Comparison of ENCODE assay signal across 8 mouse cellular contexts in the genomic region with DNA sequence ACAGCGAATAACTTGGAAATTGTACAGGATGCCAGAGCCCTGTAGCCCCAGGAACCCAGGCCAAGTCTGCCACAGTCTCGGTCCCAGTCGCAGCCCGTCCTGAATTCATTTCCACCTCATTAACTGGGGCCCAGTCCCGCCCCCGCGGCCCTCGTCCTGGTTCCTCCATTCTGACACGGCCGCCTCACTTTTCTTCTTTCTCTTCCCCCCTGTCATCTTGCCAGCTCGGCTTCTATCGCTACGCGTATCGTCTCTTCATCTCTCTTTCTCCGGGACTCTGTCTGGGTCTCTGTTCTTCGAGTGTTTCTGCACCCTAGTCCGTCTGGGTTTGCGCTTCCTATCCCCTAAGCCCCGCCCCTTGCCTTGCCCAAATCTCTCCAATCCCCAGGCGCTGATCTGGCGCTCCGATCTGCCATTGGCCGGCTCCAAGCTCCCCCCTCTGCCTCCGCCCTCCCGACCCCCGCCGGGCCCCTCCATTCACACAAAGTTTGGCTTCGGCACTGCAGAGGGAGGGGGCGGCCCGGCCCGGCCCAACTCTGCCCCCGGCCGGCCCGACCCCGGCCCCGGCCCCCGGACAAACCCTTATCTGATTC. TPM values are rescaled to one million over a fixed set of nuclear protein-coding genes. Genes with fewer than 3 reads are reported as not detected.
DNase-seq lines count a peak whose midpoint lies in the region; ATAC-seq lines count a peak whose summit lies in the region.

A gene (plus strand): TSS at position 482 of the 593 bp plus-strand sequence.

- ATAC-seq in common myeloid progenitor, adult 5-6 weeks (replicated peaks; ENCODE audit: low read depth, poor library complexity, severe bottlenecking): peak; percentile 96
- peak; percentile 80 for ATAC-seq in inflammation-experienced regulatory T-cells, adult 6 months
- ATAC-seq in erythroid progenitor cell, adult 5-6 weeks (replicated peaks; ENCODE audit: low FRiP score, poor library complexity, severe bottlenecking): no peak

- peak; percentile 84 for DNase-seq in adrenal gland, postnatal 10 days
- DNase-seq in gastrocnemius, postnatal 14 days: peak; percentile 75
- peak; percentile 74 to 77 for DNase-seq in left cerebral cortex, postnatal 14 days (ENCODE audit: low spot score in 2 of 2)
- DNase-seq in right cerebral cortex, postnatal 14 days: peak; percentile 77

- H3K36me3 ChIP-seq in megakaryocyte, embryonic 14.5 days (replicated peaks; ENCODE audit: low read length): no peaks in the 10 kb centered on the region

- H3K4me3 ChIP-seq in megakaryocyte, embryonic 14.5 days (replicated peaks): peak within 1 kb of the TSS; percentile 87

- H3K4me1 ChIP-seq in megakaryocyte, embryonic 14.5 days: peaks cover 18% of the 10 kb centered on the region

- H3K9me3 ChIP-seq in megakaryocyte, embryonic 14.5 days: peaks cover 4% of the 10 kb centered on the region; the same call in 1 of the 2 replicates

- intact Hi-C loops in gastrocnemius, postnatal 14 days (cut with DNase I; ENCODE audit: low total_unique reads): no loop called here
- intact Hi-C loops in left cerebral cortex, postnatal 14 days (cut with DNase I): no loop called here

- H3K27me3 ChIP-seq in megakaryocyte, embryonic 14.5 days (replicated peaks): peaks cover 84% of the 10 kb centered on the region

RNA-seq across cellular contexts. Expression of the gene that starts here (rescaled TPM):
- 1 to 10 TPM in 1 of 2 experiments, under 1 TPM in 1; 0.90 to 1.3 TPM for total RNA-seq in adrenal gland, postnatal 10 days (2021)
- total RNA-seq in common myeloid progenitor, adult 5-6 weeks (2017): 0.27 and 0.39 TPM in 2 replicates
- total RNA-seq in gastrocnemius, postnatal 14 days (2021): under 1 TPM; 0.29 to 0.96 TPM
- under 1 TPM in 1 of 3 experiments, not detected in 2; 0.12 TPM for polyA plus RNA-seq in inflammation-experienced regulatory T-cells, adult 6 months (2017; shearing (Covaris generic))
- 10 to 100 TPM; 79.5 to 84.5 TPM for total RNA-seq in left cerebral cortex, postnatal 14 days (2021)
- 0.12 TPM in 1 of 2 replicates, not detected in the other for polyA plus RNA-seq in megakaryocyte, embryonic 14.5 days (2012; ENCODE audit: insufficient read depth, low replicate concordance)
- total RNA-seq in erythroid progenitor cell, adult 5-6 weeks (2015; ENCODE audit: low replicate concordance): 8.8 and 13.0 TPM in 2 replicates
- total RNA-seq in erythroid progenitor cell, adult 5-6 weeks (2017; ENCODE audit: low replicate concordance): 1.5 and 1.9 TPM in 2 replicates

Comparison
In these comparisons a context has a peak if more than half of its experiments do, and no peak if none do; other contexts are left out.
1. RNA of the gene that starts here (total RNA-seq): 79.5 to 84.5 TPM in left cerebral cortex, postnatal 14 days; 1.5 to 13.0 TPM in erythroid progenitor cell, adult 5-6 weeks, 0.90 to 1.3 TPM in adrenal gland, postnatal 10 days, 0.29 to 0.96 TPM in gastrocnemius, postnatal 14 days and 0.27 to 0.39 TPM in common myeloid progenitor, adult 5-6 weeks; every median in the first group is over 4 times any median in the second.
2. Peak in ATAC-seq in common myeloid progenitor, adult 5-6 weeks; RNA of the gene not detected or under 1 TPM.
3. Peak in DNase-seq in gastrocnemius, postnatal 14 days; RNA of the gene not detected or under 1 TPM.
4. Peak in ATAC-seq in inflammation-experienced regulatory T-cells, adult 6 months; RNA of the gene not detected or under 1 TPM.
5. Peak in every context shown above with its lines, with median percentiles within 50 percentile points of each other: DNase-seq.